Mouse (Mus musculus) liver, postnatal 0 days (tissue): ENCODE results near the gene Hoxb8.

Experiments
- CTCF ChIP-seq: sonication (generic); IDR thresholded peaks from 2 replicates; pipeline ENCODE4 v1.5.1; 2016; ENCODE audit warnings: antibody characterized with exemption, low read depth
- EP300 ChIP-seq: IDR thresholded peaks from 2 replicates; pipeline ENCODE4 v1.6.1; 2016; ENCODE audit warnings: antibody characterized with exemption, low read depth, mild to moderate bottlenecking

GRCm38 (mm10) chr11:96284774-96285734, 3.3 kb downstream of the Hoxb8 start:
- TF ChIP-seq CTCF: no peak
- TF ChIP-seq EP300: no peak
